Mouse (Mus musculus) spleen, postnatal 4 days (tissue): ENCODE results near the gene Phactr1.

ENCODE experiments used
- DNase-seq, 2 experiments: peaks; one replicate each; pipeline ENCODE4 v3.0.0; 2022; ENCODE audit warnings: low spot score in 2 of 2

Phactr1 gene

DNA sequence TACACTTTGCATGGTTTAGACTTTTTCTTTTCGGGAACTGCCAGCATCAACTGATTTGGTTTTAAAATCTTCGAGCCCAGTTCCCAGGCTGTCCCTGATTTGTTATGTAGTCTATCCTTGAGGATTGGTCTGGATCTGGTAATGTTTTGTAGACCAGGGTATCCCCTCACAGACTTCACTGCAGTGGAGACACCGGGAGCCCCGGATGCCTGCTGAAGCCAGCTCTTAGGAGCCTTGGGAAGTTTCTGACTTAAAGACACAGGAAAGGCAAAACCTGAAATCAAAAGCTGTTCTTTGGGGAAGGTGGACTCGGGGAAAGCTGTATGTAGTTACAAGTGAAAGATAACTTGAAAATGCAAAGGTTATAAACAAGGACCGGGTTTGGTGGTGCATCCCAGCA is 186.6 kb downstream of the Phactr1 start:
- no peak for DNase-seq

DNA sequence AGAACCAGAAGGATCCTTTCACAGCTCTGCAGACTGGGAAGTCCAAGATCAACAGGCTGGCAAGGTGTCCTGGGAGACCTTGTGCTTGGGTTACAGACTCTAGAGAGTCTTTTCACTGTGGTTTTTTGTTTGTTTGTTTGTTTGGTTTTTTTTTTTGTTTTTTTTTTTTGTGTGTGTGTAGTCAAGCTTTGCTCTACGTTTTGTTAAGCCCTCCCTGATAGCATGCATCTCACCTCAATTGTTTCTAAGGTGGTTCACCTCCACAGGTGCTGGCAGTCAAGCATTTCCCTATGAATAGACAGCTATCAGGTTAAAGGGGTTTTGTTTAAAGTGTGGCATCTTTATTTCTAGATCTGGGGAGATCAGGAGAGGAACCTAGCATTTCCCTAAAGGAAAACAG is 191.7 kb downstream of the Phactr1 start:
- DNase-seq = no peak

DNA sequence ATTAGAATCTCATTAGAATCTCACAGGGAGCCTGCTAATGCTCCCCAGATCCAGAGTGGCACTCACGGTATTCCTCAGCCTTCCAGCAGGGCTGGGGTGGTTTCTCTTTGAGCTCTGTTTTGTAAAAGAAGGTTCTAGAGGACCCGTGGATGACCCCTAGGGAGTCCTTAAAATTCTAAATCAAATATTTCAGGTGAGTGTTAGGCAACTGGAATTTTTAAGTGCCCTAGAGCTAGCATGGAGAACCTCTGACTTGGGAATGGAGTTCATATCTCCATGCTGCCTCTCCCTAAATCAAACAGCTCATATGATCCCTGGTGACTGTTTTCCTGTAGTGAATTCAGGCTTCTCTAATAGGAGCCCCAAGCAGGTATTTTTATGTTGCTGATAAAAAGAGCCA is 197.9 kb downstream of the Phactr1 start:
- no peak for DNase-seq

DNA sequence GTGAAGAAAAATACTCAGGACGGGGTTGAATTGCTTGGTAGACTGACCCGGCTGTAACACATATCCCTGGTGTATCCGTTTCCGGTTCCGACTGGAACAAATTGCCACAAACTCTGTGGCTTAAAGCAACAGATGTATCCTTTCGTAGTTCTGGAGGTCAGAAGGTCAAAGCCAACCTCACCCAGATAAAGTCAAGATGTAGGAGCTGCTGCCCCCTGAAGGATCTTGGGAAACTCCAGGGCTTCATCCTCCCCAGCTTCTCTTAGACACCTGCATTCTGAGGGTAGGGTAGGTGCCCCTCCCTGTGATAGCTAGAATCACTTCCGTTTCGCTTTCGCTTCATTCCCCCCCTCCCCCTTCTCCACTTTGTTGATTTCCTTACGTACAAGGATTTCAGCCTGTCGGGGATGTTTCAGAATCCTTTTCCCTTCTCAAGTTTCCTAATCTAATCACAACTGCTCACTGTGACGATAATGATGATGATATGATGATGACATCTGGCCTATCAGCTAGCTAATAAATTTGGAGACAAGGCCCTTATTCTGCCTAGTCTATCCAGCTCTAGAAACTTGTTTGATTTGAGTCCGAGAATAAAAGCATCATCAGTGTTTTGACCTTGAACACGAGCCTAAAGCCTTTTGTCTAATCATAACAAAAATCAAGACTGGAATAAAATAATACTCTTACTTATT is 203.8 kb downstream of the Phactr1 start:
- no peak for DNase-seq

DNA sequence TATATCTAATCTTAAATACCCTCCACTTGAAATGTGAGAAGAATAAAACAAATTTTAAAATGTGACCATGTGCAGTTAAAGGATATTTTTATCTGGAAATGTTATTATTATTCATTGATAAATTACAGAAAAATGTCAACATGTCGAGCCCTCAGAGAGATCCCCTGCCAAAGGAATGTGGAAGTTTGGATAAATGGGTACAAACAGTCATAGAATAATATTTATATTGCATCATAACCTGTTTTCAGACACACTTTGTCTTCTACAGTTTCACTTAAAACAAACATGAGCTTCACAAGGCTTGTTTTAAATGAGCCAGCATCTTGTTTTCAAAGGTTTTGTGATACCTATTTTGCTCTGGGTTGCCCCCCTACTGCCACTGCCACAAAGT is 204.3 kb downstream of the Phactr1 start:
- no peak for DNase-seq

DNA sequence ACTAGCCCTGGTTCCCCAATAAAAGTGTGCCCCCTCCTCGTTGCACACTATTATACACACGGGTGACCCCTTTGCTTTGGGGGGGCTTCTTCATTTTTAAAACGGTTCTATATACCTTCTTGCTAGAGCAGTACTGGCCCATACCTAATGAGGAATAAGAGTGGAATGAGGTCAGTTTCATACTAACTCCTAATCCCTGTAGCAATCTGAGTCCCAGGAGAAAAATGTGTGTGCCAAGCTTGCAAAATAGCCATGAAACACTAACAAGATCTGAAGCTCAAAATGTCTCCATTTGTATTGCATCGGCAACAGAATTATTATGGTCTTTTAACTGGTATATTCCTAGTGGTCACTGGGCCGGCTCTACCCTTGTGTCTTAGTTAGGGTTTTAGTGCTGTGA is 207.3 kb downstream of the Phactr1 start:
- no peak for DNase-seq

DNA sequence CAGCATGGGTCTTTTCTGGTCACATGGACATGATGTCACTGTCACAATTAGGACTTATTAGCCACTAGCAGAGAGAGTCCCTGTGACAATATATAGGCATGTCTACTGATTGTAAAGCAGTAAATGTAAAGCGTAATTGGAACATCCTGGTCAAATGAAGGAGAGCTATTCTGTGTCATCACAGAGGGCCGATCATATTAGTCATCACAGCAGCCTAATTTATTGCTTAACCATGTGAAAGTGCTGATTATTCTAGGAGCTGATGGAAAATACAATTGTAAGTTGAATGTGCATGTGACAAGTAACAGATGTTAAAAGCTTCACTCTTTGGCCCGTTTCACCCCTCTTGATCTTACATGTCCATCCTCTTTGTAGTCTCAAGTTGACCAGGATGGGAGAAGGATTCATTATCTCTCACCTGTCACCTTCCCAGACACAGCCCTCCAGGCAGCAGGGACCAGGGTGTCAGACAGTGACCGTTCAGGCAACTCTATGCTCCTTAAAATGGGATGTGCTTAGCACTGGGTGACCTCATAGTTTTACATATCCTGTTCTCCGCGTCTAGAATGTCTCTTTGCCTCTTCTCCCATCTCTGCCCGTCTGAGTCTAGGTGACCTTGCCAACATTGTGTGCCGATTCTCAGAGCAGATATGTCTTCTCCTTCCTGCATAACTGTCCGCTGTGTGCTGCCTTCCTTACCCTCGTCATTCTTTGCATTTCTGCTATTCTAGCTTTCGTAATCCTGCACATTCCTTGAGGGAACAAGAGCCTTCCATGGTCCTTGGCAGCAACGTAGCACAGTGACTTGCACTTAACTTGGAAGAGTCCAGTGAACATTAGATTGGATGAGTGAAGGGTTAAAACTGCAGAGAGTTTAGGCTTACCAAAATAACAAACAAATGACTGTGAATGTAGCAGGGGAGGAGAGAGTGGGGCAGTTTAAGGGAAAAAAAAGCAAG is 209.4 kb downstream of the Phactr1 start:
- DNase-seq = no peak

DNA sequence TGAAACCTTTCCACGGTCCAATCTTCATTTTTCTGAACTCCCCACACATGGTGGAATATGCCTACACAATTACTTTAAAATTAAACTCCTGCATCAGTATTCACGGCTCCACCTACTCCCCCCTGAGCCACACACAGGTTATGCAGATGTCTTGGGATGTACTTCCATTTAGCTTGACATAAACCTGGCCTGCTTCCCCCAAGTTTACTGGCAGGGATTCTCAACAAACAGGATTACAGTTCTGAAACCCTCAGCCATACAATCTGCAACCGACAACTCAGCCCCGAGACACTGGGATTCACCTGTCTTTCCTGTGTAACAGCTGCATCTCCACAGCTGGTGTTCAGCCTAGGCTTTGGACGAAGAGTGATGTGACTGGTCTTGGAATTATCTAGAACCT is 210.2 kb downstream of the Phactr1 start:
- no peak for DNase-seq

DNA sequence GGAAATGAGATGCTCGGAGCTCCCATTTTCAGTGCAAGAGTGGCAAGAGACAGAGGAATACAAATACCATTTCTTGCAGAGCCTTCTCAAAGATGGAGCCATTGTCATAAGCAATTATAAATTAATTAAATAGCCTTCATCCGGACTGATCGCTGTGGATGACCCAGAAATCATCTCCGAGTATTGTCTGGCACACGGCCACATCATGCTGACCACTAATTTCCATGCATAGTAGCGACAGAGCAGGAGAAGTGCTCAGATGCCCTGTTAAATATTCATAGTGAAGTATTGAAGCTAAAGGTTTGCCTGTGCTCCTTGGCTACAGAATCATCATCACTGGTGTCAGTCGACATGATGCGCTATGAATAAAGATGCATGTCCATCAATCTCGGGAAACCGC is 213.6 kb downstream of the Phactr1 start:
- no peak for DNase-seq

DNA sequence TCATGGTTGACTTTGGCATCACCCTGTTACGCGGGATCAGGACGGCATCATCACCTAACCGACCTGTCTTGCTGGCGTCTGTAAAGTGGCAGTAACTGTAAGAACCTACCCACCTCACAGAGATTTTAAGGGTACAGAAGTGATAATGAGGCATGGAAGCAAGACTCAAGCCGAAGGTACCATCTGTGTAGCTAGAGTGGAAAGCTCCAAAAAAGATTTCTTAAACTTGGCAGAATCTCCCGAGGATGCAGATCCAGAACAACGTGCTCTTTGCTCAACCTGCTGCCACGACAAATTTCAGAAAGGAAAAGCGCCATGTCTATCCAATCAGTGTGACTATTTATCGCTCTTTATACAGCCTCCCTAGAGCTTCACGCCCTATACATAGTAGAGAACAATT is 214.2 kb downstream of the Phactr1 start:
- DNase-seq = no peak

DNA sequence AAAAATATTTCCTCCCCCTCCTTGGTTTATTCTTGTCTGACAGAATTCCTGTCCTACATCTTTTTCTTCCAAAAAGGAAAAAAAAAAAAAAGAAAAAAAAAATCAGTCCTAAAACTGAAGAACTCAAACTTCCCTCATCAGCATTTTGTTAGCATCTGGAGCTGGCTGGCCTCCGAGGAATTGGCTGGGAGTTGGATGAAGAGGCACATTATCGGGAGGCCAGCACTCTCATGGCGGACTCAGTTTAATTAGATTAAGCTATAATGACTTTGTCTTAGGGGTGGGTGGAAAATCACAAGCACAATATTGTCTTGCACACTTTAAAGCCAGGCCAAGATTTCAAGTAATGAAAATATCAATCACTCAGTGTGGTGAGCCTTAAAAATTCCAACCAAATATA is 215.6 kb downstream of the Phactr1 start:
- DNase-seq = no peak

DNA sequence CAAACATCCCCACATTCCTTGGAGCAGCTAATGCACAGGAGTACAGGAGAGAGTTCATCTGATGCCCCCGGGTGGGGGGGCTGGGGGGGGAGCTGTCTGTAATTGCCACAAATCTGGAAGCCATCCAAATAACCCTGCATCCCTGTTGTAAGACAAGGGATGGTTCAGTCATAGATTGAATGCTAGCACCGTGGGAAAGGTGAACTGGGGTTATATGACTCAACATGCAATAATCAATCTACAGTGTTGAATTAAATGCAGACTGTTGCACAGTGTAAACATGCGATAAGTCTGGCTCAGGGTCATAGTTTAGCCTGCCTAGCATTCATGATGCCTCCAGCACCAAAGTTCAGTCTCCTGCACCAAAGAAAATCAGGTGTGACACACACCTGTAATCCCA is 219.2 kb downstream of the Phactr1 start:
- DNase-seq = no peak

DNA sequence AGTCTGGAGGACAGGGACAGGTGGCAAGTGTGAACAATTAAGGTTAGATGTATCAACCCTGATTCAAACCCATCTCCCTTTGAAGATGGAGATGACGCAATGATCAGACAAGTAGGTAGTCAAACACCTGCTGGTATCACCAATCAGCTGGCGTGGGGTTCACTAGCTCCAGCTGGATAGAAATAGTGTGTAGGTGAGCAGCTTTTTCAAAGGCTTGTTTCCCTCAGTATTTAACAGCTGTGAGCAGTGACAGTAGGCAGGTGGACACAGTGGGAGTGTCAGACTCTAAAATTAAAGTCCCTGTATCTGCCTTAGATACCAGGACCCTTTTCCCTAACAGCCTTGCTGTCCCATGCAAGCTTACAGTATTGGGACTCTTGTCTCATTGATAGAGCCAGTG is 221.4 kb downstream of the Phactr1 start:
- DNase-seq = no peak

DNA sequence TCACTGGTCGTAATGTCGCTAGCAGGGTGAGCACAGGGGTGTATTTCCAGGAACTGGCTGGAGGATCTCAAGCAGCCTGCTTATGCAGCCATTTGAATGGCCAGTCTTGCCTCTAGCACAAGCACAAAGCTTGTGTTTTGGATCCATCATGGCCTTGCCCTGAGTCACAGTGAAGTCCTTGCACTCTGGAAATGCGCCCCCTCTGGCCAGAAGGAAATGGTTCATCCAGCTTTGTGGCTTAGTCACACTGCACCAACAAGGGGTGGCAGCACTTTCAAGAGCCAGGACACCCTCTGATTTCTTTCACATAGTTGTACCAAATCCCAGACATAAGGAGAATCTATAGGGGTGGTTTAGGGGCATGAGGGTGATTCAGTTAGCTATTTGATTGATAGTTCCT is 222.4 kb downstream of the Phactr1 start:
- DNase-seq = no peak

DNA sequence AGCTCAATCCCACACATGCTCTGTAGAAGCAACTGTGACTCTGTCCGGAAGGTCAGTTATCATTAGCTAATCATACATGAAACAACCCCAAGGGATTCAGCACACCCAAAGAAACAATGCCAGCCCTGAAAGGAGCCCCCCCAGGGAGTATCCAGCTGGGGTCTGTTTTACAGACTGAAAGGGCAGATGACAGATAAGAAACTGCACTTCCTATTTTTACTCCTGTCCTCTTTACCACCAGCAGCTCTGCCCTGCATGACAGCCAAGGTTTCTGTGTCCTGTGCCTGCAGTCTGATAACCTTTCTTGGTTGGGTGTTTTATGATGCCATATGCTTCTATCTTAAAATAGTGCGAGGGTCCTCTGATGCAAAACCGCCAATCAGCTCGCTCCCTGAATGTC is 225.4 kb downstream of the Phactr1 start:
- no peak for DNase-seq

DNA sequence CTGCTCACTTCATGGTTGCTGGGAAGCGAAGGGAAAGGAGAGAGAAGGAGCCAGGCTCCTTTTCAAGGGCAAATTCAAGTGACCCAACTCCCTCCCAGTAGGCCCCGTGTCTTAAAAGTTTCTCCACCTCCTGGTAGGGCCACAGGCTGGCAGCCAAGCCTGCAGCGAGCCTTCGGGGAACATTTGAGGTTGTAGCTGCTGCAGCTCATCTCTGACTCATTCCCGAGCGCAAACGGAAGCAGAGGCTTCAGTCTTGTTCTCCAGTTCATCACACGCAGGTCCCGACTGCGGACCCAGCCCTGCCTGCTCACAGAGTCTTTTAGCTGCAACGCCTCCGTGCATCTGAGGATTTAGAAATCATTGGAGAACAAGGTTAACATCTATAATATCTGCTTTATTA is 226.6 kb downstream of the Phactr1 start:
- no peak for DNase-seq

DNA sequence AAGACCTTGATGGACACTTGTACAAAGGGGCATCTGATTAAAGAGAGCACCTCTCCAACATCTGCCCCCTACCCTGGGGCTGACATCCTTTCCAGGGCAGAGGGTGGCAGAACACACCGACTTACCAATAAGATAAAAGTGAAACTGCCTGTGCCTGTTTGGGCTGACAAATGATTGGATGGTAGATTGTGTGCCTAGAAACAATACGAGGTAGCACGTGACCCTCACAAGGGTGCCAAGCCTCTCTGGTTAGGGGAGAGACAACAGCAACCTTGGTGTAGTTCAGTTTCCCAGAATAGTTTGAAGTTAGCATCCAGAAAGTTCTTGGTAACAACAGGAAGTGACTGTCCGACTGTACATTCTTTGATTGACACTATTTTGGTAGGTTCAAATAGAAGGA is 234.7 kb downstream of the Phactr1 start:
- DNase-seq = no peak

DNA sequence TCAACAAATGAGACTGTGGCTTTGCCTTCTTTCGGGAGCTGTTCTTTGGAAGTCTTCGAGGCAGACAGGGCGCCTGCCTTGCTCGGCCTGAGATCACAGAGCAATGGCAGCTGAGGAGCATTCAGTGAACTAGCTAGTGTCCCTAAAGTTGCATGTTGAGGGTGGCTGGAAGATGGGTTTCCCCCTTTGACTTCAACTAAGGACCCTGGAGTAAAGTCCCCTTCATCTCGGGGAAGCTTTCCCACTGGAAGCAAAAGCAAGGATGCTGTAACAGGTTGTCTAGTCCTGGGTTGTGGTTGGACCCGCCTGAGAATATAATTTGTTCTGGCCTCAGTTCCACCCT is 235.4 kb downstream of the Phactr1 start:
- no peak for DNase-seq

DNA sequence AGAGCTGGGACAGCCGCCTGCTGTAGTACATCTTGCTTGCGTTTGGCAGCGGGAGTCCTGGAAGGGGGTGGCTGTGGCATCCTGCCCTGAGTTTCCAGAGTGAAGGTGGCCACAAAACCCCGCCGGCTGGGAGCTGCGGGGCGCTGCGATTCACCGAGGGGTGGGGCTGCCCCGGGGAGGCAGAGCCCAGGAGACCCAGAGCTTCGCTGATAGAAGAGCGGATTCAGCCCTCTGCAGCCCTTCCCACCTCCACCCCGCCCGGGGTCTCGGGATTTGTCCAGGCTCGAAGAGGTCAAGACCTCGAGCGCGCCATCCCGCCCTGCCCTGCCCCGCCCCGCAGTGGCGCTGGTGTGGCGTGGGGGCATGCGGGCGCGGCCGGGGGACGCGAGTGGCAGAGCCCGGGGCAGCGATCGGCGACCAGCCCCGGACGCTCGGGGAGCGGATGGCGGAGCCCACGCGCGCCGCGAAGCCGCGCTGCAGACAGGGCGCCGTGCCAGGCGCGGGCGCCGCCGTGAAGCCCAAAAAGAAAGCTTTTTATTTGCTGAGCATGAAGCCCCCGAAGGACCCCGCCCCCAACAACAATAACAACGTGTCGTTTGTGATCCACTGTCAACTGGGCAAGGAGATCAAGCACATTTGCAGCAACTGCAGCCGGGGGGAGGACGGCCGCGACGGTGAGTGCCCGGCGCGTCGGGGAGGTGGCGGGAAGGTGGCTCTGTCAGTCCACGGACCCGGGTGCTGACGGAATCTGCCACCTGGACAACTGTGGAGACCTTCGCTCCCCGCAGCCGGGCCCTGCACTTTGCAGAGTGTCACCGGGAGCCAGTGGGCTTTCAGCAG is 236.0 kb downstream of the Phactr1 start:
- no peak for DNase-seq

DNA sequence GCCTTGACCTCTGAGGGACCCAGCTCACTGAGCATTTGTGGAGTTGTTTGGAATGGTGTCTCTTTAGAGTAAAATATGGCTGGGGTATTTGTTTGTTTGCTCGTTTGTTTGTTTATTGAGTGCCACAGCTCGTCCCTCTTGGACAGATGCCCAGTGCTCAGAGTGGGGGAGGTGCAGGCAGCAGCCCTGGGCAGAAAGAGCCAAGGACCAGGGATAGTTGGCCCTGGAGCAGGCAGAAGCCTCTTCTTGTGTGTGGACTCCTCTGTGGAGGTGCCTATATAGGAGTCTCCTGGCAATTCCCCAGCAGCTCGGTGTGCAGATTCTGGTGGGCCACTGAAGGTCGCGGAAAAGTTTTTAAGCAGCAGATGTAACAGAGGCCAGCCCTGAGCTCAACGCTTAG is 236.8 kb downstream of the Phactr1 start:
- DNase-seq = no peak

DNA sequence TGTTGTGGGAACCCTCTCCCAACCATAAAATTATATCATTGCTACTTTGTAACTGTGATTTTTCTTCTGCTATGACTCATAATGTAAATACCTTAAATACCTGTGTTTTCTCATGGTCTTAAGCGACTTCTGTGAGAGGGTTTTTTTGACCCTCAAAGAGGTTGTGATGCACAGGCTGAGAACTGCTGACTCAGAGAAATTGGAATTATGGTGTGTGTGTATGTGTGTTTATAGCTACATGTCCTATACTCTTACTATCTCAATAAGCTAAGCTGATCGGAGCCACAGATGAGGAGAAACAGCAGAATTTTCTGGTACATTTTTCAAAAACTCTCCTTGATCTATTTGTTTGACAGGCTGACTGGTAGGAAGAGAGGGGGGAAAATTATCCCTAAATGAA is 239.6 kb downstream of the Phactr1 start:
- no peak for DNase-seq

DNA sequence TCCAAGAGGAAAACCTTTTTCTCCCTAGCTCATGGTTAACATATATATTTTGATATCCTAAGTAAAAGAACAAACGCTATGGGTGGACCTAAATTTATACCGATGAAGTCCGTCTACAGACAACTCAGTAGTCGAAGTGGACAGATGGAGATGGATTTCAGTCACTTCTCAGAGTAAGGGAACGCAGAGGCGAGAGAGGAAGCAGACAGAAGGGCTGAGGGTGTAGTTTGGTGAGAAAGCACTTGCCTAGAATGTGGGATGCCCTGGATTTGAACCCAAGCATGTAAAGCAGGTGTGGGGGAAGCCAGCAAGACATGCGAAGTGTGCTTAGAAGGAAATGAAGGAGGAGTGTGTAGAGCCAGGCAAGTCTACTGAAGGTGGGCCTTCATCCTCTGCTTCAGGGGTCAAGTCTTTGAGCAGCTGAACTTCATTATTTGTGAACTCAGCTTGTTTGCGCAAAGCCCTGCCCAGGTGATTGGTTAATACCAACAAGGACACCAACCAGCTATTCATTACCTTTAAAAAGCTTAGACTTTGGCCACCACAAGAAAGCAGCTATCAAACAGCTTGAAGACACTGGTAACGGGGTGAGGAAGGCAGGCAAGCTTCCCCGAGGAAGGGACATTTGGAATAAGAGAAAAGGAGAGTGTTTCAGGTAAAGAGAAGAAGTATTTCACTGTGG is 241.5 kb downstream of the Phactr1 start:
- no peak for DNase-seq
